Mouse (Mus musculus) spleen, postnatal 4 days (tissue): Measurements from ENCODE around the gene Phospho1.
A peak's percentile ranks its signal among the peaks of the same experiment; 100 is the strongest.

ENCODE experiments used
- DNase-seq, 2 experiments: peaks; one replicate each; pipeline ENCODE4 v3.0.0; 2022; ENCODE audit warnings: low spot score in 2 of 2

The Phospho1 gene

GRCm38 (mm10) chr11:95834143-95834667, 9.9 kb downstream of the Phospho1 start:
- peak; percentile 72 to 83 for DNase-seq

GRCm38 (mm10) chr11:95834742-95835710, 10.7 kb downstream of the Phospho1 start:
- DNase-seq: peak; percentile 60 to 70

- no peak for DNase-seq
Measured at GRCm38 (mm10) chr11:95835832-95836231, 11.5 kb downstream of the Phospho1 start.

- DNase-seq: no peak
Measured at GRCm38 (mm10) chr11:95836433-95836832, 12.1 kb downstream of the Phospho1 start.

GRCm38 (mm10) chr11:95837059-95837458, 12.8 kb downstream of the Phospho1 start, which contains the start of gene Gngt2:
Gene Gngt2 (plus strand): TSS chr11:95837216.
- DNase-seq: peak in 1 of 2 experiments; percentile 65

GRCm38 (mm10) chr11:95838598-95838997, 14.3 kb downstream of the Phospho1 start:
- DNase-seq: peak in 1 of 2 experiments; percentile 64

- DNase-seq: peak in 1 of 2 experiments; percentile 60
Measured at GRCm38 (mm10) chr11:95838999-95839868, 14.9 kb downstream of the Phospho1 start.

- peak in 1 of 2 experiments; percentile 58 for DNase-seq
Measured at GRCm38 (mm10) chr11:95840694-95841497, 16.6 kb downstream of the Phospho1 start.

DNA sequence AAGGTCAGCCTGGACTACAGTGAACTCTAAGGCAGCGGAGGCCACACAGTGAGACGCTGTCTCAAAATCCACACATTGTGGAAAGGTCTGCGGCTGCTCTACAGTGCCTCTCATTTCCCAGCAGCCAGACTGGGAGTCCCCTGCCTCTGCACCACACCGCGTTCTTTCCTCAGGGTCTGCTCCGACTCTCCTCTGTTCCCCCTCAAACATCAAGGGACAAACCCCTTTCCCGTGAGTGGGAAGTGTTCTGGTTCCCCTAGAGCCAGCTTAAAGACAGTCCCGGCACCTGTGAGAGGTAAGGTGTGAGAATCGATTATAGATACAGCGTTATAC, 17.2 kb downstream of the Phospho1 start:
- DNase-seq: peak in 1 of 2 experiments; percentile 61

- DNase-seq: peak; percentile 74 to 85
Measured at GRCm38 (mm10) chr11:95842074-95842681, 17.9 kb downstream of the Phospho1 start, which contains the start of gene Abi3. Gene Abi3 (minus strand): TSS chr11:95842476.

DNA sequence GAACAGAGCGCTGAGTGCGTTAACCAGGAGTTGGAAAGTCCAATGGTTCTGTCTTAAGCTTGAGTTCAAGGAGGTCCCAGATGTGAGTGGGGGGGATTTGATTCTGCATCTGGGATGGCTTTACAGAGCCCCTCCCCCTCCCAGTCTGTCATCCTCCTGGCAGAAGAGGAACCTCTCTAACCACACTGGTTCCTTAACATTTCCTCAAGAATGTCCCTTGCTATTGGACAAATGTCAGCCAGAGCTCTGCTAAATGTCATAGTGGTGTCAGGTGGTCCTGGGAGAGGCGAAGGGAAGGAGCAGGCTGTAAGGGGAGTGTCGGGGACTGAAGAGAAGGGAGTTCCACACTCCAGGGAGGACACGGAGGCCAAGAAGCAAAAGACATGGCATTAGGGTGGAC, 18.7 kb downstream of the Phospho1 start:
- DNase-seq: peak in 1 of 2 experiments; percentile 61

- DNase-seq: no peak
Measured at GRCm38 (mm10) chr11:95843421-95843950, 19.2 kb downstream of the Phospho1 start.

GRCm38 (mm10) chr11:95844935-95845334, 20.6 kb downstream of the Phospho1 start:
- DNase-seq: no peak

DNA sequence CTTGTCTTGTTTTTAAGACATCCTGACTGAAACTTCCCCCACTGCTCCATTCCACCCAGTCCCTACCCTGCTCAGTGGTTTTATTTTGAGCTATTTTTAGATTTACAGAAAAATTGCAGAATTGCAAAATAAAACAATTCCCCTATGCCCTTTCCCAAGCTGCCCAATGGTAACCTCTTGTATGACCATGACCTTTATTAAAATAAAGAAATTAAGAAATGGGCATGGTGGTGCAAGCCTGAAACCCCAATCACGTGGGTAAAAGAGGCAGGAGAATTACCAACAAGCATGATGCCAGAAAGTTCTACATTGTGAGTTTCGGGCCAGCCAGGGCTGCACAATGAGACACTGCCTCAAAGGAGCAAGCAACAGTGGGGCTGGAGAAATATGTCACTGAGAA, 26.6 kb downstream of the Phospho1 start:
- DNase-seq: no peak

DNA sequence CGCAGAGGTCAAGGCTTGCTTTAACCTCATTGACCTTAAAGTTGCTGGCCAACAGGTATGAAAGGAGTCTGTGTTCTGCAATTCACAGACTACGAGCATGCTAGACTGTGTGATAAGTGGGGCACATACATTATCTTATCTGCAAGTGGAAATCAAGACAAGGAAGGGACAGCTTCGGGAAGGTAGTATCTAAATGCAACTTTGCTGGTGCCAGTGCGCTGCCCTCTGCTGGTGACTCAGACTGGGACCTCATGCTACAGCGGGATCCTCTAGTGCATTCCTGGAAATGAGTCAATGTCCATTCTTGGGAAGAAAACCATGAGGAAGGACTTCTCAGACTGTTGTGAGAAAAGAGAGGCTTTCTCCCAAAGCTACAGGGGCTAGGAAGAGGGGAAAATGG, 29.4 kb downstream of the Phospho1 start:
- DNase-seq: peak; percentile 63 to 83

GRCm38 (mm10) chr11:95857306-95857705, 33.0 kb downstream of the Phospho1 start:
- no peak for DNase-seq

DNA sequence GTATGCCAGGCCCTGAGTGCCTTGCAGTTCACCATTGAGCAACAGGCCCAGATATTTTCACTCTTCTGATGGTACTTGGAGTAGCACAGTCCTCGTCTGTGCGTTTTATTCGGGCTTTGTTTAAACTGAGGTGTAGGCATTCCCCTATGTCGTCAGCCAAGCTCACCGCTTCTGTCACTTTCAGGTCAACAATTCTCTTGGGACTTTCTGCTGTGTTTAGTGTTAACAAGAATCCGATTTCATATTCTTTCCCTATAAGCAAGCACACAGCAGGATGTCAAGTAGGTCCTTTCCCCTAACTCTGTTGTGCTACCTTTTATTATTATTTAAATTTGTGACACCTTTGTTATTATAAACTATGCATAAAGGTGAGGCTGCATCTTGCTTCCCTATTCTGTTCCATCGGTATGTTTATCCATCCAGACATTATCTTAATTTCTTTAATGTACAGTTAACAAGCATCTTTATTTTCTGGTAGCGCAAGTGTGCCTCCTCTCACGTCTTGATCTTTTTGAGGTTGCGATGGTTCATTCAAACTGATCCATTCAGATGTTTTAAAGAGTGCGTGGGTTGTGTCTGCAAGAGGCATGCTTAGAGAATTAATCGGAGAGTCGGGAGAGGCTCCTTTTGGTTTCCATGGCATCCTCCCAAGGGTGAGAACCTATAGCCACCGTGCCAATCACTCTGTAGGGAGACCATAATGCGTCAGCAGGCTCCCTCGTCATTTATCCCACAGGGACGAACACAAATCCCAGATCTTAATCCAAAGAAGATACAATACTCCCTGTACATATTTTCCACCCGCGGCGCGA, 33.6 kb downstream of the Phospho1 start:
- DNase-seq: no peak

GRCm38 (mm10) chr11:95858528-95859467, 34.5 kb downstream of the Phospho1 start:
- peak; percentile 96 to 98 for DNase-seq
